Mouse (Mus musculus) Muller cell, postnatal 12 days (primary cell): ENCODE results near the gene Crtac1.

Source experiments
- DNase-seq: peaks from one replicate; pipeline ENCODE4 v3.0.0-alpha.2; 2015; ENCODE audit errors: inconsistent ontology term

The Crtac1 gene

GRCm38 (mm10) chr19:42279611-42280010 is 152.0 kb downstream of the Crtac1 start:
- DNase-seq: no peak

DNA sequence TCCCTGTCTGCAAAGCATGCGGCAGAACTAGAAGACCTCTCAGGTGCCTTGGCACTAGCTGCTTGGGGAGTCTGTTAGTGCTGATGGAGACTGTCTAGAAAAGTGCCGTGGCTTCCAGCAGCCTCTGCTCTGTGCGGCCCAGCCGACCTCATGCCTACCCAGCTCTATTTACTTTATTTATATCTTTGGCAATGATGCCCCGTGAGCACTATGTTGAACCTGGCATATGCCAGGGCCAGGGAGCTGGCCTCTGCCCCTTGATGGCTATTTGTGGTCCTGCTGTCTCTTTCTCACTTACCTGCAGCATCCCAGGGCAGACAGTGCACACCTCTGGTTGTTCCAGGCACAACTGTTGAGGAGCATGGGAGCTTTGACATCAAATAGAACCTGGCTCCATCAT is 153.1 kb downstream of the Crtac1 start:
- DNase-seq: no peak

GRCm38 (mm10) chr19:42277288-42277687 is 154.3 kb downstream of the Crtac1 start:
- DNase-seq: no peak

DNA sequence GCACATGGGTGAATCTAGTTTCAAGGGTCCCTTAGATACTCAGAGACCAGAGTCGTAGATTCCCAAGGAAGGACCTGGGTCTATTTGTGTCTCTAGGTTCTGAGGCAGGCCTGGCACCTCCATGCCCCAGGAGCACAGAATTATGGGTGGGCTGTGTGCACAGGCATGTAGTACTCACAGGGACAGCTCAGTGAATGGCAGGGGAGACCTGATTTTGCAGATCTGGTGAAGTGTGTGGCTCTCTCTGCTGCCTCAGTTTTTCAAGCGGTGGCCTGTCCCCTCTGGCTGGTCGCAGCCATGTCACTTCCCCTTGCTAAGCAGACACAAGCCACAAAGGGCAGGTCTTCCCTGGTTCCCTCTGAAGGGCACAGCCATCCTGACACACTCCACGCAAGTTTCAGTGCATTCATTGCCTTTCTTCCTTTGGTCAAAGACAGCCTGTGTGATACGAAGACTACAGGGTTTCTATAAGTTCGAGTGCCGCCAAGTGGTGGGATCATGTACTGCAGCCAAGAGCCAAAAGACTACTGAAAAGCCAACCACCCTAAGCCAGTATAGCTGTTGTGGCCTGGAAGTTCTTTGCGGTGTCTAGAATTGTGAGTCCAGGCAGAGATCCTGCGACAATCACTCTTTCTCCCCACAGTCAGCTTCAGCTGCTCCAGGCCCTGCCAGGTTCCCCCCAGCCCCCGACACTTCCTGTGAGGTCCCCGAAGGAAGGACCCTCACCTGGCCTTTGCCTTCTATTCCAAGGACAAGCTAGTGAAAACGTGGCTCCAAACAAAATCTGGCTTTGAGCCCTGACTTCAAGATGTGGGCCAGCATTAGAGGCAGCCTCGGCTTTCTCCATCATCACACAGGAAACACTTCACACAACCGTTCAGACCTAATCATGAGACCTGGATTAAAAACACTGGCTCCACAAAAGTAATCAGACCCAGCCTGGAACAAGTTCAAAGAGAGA is 159.3 kb downstream of the Crtac1 start:
- DNase-seq: peak; percentile 32

DNA sequence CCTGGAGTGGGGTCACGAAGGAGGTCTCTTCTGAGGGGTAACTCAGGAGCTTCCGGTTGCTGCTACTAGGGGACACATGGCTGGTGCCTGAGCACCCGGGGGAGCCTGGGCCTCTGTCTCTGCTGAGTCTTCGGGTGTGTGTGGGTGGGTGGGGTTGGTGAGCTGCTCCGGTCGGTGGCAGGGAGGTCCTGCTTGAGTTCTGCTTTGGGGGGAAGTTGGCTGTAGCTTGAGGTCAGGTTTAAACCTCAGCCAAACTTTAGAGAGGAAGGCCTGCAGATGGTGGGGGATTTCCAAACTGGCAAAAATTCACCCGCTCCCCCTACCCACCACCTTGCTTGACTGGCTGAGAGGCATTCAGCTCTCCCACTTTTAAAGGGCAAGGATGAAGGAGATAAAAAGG is 160.4 kb downstream of the Crtac1 start:
- DNase-seq: no peak

DNA sequence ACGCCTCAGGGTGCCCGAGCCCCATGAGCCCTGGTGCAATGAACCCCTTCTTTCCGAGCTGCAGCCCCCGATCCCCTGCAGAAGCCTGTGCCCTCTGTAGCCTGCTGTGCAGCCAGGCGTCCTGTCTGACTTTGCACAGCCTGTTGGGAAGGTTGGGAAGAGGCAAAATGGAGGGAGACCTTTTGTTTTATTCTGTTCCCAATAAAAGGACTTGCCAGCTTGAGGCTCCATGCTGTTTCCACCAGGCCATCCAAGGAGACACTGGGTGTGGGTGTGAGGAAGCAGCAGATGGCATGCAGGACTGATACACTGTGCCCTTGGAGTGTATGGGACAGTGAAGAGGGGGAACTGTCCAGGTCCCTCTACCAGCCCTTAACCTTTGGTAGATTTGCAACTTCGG is 161.5 kb downstream of the Crtac1 start:
- no peak for DNase-seq

GRCm38 (mm10) chr19:42268337-42268736 is 163.2 kb downstream of the Crtac1 start:
- peak; percentile 49 for DNase-seq

GRCm38 (mm10) chr19:42263524-42263923 is 168.1 kb downstream of the Crtac1 start:
- DNase-seq: no peak

- no peak for DNase-seq
These were observed 171.1 kb downstream of the Crtac1 start for GRCm38 (mm10) chr19:42260486-42260885.

DNA sequence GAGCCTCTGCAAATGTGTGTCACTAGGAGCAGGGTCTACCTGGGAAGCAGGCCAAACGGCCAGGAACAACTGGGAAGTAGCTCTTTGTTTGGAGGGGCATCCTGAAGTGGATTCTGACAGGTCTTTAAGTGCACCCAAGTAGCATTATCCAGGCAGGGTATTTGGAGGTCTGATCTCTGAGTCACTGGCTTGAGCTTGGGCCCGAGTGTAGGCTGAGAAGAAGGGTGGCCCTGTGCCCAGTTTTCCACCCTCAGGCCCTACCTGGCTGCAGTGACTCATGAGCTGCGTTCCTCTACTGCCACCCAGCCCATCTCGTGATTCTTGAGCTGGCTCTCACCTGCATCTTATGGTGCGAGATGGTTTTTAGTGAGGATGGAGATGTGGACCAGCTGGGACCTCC is 173.0 kb downstream of the Crtac1 start:
- peak; percentile 26 for DNase-seq

- DNase-seq: peak; percentile 35
These were observed 173.6 kb downstream of the Crtac1 start for GRCm38 (mm10) chr19:42258031-42258430.

DNA sequence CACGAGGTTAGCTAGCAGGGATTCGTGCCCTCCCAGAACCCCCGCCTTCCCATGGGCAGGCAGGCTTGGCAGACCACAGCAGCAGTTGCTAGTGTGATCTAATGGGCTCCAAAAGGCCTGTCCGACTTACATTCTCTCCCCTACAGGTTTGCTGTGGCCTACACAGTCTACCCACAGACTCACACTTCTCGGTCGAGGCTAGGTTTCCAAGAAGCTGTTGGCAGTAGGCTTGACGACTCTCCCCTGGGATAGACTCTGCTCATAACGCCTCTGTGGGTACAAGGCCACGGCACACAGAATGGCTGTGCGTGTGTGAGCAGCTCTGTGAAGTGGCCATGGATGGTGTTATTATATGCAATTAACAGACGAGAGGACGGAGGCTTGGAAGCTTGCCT is 174.3 kb downstream of the Crtac1 start:
- no peak for DNase-seq

- DNase-seq: no peak
These were observed 174.9 kb downstream of the Crtac1 start for GRCm38 (mm10) chr19:42256611-42257240.

DNA sequence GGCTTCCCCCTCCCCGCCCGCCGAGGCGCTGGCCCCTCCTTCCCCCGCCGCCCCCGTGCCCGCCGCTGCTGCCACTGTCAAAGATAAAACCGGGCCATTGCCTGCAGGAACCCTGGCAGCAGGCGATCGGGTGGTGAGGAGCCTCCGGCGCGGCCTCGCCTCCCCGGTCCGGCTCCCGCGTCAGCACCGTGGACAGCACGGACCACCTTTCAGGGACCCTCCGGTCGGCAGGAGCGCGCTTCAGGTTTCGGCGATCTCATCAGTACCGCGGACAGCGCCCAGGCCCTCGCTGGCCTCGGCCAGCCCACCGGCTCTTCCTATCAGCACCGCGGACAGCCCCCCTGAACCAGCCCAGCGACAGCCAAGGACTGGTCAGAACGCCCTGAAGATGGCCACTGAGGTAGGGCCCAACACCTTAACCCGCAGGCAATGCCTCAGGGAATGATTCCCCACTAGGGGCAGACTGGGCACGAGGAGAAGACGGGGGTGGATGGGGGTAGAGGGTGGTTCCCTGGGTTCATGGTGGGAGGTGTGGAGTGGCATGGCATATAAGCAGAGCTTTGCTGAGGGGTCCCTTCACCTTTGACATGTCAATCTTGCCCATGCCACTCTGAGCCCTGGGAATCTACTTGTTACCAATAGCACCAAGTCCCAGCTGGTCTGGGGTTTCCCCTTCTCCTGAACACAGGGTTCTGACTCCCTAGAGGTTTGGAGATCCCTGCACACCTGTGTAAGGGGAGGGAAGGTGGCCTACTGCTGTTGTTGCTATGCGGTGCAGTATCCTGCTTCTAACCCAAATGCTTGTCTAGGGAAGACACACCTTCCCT is 175.6 kb downstream of the Crtac1 start:
- DNase-seq: peak; percentile 89

DNA sequence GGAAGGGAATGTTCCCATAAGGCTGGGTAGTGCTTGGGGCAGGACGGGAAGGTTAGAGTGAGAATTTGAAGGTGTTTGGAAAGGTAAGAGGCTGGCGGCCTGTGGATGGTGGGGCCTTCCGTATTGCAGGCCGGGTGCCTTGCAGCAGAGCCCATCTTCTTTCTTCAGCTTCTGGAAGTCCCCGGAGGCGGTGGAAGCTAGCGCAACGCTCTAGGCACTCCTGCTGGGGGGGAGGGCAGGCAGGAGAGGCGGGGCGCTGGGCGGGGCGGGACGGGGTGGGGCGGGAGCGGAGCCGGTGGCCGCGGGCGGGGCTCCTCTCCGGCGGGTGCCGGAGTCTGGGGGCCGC is 176.2 kb downstream of the Crtac1 start:
- DNase-seq: no peak

DNA sequence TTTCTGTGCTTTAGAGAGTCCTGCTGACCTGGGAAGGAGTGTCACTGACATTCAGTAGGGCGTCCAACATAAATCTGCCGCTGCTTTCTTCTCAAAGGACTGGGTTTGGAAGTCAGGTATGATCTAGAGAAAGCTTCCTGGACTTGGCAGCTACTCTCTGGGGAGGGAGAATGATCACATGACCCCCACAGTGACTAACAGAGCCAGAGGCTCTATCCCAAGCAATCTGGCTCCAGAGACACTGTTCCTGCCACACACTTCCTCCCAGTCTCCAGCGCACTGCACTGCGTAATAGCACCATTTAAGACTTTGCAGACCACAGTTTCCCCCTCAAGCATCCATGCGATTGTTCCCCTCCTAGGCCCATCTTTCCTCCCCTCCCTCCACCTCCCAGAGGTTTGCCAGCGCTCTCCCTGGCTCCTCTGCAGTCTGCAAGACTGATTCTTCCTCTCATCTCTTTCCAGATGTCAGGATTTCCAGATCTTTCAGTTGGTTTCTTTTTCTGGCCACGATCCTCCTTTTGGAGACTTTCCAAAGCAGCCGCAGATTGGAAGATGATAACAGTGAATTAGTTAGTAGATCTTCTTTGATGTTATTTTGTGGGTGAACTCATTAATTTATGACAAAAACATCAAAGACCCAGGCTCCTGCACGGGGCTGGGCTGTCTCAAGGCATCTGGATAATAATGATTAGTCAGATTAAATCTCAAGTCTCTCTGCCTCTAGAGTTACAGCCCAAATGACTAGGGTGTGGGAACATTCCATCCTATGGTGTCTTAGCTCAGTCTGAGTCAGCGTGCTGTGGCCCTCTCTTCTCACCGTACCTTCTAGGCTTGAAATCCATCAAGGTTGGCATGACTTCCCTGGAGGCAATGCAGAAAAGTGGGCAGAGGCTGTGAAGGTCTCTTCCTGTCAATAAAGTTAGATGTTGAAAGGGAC is 181.3 kb downstream of the Crtac1 start:
- DNase-seq: no peak

GRCm38 (mm10) chr19:42247519-42247918 is 184.1 kb downstream of the Crtac1 start, which contains the start of gene Golga7b:
TSS of gene Golga7b (plus strand) at chr19:42247574.
- no peak for DNase-seq

DNA sequence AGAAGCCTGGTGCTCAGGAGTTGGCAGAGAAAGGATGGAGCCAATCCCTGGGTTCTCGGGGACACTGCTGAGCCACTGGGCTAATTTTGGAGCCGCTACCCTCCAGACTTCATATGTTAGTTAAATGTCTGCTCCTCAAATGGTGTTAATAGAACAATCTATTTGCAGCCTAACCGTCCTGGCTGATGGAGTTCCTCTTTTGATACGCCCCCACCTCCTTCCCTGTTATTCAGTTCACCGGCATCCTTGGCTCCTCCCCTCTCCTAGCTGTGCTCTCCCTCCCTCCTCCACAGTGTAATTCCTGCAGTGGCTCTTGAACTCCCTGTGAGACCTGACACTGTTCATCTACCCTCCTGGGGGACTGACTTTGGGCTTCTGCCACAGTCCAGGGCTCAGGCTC is 185.0 kb downstream of the Crtac1 start:
- DNase-seq: no peak

DNA sequence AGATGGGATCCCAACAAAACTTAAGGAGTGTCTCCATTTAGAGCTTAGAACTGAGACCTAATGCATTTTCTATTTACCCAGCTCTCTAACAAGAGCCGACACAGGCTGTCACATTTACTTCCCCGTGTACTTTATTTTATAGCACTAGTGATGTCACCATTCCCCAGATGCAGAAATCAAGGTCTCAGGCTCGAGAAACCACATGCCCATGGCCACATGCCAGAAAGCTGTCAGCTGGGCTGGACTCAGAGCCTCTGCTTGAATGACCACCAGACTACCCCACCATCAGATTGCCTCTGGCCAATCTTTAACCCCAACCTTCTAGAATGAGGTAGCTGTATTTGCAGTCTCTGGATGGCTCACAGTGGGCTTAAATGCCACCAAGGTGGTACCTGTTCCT is 188.2 kb downstream of the Crtac1 start:
- no peak for DNase-seq

DNA sequence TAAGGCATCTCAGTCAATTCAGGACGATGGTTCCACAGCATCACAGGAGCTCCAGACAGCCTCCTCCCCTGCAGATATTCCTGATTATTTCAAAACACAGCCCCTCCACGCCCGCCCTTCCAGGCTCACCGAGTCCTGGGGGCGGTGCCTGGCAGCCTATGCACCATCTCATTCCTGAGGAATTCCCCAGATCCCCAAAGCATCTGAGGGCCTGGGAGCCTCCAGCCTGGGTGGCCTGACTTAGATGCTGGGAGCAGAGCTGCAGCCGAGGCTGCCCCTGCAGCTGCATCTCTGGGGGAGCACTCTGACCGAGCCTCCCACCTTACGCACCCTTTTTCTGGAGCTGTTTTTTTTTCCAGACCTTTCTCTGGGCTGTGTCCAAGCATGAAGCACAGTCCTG is 190.7 kb downstream of the Crtac1 start:
- DNase-seq: peak; percentile 33

DNA sequence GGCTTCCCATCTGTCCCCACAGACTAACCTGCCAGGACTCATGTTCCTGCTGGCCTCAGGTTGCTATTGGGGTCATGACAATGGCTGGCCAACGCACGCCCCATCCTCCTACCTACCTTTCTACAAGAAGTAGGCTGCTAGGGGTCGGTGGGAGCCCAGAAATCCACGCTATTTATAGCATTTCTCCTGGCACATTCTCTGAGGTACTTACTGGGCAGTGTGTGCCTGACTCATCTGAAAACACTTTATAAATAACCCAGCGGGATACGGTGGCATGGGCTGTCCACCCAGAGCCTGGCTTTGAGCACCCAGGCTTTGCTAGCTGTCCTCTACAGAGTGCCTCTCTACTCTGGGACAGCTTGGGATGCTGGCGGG is 193.3 kb downstream of the Crtac1 start:
- DNase-seq: peak; percentile 31
